Mouse (Mus musculus) Muller cell, postnatal 12 days (primary cell): Measurements from ENCODE around the gene Bptf.
"Not testable (repeated sequence)": the region's sequence is repeated elsewhere in the genome, so short reads cannot be mapped to it uniquely, and the experiment has no call there.

Experiments
- DNase-seq: peaks from one replicate; pipeline ENCODE4 v3.0.0-alpha.2; 2015; ENCODE audit errors: inconsistent ontology term

Gene Bptf

DNA sequence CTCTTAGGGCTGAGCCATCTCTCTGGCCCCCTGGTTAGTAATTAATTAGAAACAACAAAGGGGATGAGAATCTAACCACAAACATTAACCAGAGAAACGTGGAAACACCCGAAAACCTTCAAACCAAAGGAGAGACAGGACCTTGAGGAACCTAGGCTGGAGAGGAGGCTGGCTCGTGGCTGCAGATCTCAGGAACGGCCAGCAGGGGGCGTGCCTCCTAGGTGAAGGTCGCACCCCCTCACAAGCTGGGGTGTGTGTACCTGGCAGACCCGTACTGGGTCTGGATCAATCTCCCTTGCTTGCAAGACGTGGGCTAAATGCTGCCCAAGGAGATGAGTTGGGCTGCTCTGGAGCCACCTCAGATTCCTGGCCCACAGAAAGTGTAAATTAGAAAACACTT, 113.3 kb downstream of the Bptf start:
- no peak for DNase-seq

DNA sequence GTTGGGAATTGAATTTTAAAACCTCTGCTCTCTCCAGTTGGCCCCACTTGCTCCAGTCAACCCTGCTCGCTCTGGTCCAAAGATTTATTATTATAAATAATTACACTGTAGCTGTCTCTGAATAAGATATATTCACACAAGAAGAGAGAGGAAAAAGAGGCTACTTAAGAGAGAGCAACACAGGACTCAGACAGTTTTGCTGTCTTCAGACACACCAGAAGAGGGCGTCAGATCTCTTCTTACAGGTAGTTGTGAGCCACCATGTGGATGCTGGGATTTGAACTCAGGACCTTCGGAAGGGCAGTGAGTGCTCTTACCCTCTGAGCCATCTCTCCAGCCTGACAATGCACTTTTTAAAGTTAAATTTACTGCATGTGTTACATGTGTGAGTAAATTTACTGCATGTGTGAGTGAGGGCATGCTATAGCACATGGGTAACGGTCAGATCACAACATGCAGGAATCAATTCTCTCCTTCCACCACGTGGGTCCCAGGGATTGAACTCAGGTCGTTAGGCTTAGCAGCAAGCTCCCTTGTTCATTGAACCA, 114.5 kb downstream of the Bptf start:
- no peak for DNase-seq

DNA sequence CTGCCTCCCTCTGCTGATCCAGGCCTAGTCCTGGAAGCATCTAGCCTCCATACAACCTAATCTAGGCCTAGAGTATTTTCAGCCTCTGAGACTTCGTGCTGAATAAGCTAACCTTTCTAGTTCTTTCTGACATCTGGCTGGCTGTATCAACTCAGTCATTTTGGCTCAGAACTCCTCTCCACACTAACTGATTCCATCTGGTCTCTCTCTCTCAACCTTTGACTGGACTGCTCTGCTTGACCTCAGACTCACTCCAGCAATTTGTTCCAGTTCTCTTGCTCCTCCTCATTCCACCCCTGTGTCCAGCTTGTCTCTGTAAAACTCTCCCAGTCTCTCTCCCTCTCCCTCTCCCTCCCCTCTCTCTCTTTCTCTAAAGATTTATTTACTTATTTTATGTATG, 115.0 kb downstream of the Bptf start:
- DNase-seq = no peak

DNA sequence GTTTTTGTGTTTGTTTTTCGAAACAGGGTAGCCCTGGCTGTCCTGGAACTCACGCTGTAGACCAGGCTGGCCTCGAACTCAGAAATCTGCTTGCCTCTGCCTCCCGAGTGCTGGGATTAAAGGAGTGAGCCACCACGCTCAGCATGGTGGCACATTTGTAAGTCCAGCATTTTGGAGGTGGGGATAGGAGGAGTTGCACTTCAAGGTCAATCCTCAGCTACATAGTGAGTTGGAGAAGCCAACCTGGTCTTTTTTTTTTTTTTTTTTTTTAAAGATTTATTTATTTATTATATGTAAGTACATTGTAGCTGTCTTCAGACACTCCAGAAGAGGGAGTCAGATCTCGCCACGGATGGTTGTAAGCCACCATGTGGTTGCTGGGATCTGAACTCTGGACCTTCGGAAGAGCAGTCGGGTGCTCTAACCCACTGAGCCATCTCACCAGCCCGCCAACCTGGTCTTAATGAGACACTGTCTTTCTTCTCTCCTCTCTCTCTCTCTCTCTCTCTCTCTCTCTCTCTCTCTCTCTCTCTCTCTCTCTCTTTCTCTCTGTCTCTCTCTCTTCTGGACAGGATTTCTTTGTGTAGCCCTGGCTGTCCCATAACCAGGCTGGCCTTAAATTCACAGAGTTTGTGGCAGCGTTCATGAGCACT, 116.3 kb downstream of the Bptf start:
- not testable (repeated sequence) for DNase-seq

DNA sequence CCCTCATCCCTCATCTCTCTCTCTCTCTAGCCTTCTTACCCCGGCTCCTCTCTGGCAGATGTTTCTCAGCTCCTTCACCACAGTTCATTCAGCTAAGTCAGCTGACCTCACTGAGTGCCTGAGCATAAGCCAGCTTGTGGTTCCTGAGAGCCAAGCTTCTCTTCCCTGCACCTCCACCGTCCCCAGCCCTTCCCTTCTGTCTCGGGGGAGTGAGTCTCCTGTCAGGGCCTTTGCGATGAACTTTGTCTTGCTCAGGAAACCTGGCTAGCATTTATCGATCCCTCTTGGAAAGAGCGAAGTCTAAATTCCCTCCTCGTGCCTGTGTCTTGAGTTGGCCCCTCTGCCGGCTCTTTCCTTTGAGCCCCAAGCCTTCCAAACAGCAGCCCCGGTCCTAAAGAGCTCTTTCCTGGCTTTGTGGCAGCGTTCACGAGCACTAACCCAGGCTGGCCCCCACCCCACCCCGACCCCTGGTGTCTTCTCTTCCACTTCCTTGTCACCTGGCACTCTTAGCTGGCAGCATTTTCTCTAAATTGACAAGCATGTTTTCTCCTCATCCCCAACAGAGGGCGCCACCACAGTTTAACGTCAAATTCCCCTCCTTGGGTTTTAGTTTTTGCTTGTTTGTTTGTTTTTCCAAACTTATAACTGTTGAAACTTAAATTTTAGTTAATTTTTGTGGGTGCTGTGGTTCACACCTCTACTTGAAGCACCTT, 117.2 kb downstream of the Bptf start:
- no peak for DNase-seq

DNA sequence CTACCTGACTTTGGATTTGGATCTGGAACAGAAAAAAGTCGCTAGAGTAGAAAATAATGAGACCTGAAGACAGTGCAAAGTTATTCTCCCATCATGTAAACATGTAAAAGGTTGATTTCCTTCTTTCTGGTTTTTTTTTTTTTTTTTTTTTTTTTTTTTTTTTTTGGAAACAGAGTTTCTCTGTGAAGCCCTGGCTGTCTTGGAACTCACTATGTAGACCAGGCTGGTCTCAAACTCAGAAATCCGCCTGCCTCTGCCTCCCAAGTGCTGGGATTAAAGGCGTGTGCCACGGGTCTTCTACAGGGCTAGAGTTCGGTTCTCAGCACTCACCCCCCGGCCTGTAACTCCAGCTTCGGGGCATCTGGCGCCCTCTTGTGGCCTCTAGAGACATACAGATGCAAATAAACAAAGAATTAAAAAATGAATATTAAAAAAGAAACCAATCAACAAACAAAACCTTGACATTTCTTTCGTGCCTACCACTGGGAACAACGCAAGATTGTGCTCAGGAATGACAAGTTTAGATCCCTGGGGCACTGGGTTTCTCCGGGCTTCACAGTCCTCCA, 117.8 kb downstream of the Bptf start:
- DNase-seq = no peak

DNA sequence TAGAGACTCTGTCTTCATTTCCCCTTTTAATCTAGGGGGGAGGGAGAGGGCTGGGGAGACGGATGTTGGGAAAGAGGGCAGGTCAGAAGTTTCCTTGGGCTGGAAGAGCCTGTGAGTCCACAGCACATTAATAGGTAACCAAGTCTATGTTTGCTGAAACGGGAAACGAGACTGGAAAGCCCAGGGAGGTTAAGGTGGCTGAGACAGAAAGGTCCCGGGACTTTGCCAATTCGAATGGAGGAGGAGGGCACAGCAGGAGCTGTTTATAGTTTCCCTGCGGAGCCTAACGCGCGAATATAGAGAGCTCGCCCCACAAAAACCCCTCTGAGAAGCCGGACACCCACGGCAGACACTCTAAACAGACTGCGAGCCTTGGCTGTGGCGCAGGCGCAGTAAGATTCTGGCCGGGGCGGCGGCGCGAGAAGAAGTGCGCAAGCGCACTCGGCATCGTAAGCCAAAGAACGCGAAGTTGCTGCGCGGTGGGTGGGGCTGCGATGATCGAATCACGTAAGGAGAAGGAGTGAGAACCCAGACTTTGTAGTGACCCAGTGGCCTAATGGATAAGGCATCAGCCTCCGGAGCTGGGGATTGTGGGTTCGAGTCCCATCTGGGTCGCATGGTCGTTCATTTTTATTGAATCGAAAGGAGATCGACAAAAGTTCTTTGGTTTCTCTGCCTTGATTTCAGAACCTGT, 119.5 kb downstream of the Bptf start:
- peak; percentile 96 for DNase-seq

DNA sequence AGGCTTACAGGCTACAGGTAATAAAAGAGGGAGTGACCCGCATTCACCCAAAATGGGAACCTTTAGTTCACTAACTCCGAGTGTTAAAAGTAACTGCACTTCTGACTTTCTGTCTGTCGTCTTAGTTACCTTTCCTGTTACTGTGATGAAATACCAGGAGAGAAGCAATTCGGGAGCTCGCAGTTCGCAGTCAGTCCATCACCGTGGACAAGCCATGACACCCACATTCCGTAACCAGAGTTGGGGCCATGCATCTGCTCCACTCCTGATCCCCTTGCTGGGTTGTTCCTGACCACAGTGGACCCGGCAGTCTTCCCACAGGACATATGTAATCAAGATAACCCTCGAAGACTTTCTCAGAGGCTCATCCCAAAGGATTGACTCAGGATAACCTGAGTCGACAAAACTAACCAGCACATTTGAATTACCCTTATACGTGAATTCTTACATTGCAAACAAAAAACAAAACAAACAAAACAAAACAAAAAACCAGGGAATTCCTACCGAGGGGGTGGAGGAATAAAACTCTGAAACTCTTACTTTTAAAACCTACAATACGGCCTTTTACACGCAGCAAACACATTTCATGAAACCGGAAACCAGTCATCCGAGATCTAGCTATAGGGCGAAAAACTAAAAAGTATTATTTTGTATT, 120.1 kb downstream of the Bptf start:
- DNase-seq = no peak

DNA sequence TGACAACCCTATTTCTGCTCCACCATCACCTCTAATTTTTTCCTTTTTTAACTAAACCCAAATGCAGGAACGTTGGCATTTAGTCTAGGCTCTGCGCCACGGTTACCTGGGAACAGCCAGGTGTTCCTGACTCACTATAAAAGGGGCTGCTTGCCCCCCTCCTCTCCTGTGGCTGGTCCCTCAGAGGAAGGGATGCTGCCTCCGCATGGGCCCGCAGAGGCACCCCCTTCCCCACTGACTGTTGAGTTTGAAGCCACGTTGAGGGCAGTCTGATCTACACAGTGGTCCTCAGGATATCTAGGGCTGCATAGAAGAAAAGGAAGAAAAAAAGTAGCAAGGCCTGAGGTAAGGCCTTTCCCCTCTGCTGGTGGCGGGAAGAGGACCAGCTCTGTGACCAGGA, 120.8 kb downstream of the Bptf start:
- DNase-seq = no peak

DNA sequence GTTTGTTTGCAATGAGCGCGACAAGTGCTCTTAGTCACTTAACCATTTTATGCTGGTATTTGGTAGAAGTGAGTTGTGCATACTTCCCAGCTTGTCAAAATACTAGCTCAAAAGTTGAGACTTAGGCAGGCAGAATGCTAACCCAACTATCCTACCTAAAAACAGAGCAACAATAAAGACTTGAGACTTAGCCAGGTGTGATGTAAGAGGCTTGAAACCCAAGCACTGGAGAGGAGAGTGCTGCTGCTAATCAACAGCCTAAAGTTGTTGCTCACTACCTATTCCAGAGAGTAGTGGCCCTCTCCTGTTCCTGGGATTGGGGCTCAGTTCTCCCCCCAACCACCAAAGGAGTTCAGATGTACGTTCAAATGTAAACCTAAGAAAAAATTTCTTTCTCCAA, 121.5 kb downstream of the Bptf start:
- DNase-seq = no peak

DNA sequence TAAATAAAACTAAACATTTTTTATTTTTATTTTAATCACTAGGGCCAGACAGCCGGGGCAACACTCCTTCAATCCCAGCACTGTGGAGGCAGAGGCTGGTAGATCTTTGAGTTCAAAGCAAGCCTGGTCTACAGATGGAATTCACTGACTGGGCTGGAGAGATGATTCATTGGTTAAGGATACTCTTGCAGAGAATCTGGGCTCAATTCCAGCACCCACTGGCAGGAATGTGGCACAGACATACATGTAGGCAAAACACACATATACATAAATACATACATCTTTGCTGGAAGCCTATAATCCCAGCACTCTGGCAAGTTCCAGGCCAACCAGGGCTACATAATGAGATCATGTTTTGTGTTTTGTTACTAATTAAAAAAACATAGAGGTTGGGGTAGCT, 126.4 kb downstream of the Bptf start:
- peak; percentile 58 for DNase-seq

DNA sequence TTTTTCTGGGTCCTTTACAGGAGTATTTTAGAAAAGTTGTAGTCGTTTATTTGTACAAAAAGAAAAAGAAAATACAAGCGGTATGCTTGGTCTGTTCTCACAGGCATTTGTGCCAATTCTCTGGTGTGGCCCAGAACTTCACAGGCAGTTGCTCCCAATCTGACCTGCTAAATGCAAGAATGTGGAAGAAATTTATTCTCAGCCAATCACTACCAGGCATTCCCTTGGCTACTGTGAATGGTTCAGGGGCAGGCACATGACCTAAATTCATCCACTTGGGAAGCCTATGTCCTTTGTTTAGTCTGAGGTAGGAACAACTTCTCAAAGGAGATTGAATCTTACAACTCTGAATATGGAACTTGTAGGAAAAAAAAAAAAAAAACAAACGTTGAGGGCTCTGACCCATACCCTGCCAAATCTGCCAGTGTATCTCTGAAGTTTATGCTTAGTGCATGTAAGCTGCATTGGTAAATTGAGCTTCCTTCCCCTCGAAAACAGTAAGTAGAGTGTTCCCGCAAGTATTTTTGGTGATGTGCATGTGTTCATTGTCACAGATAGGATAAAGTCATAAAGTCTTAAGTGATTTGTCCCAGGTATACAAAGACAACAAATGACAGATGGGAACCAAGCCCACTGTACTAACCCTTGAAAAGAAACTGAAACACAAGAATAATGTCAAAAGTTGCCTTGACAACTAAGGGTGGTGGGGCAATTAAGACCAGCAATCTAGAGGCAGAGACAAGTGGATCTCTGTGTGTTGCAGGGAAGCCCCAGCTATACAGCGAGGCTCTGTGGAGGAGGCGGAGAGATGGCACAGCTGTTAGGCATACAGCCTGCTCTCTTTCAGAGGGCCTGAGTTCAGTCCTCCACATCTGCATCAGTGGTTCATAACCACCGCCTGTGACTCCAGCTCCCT, 129.9 kb downstream of the Bptf start:
- peak; percentile 95 for DNase-seq

DNA sequence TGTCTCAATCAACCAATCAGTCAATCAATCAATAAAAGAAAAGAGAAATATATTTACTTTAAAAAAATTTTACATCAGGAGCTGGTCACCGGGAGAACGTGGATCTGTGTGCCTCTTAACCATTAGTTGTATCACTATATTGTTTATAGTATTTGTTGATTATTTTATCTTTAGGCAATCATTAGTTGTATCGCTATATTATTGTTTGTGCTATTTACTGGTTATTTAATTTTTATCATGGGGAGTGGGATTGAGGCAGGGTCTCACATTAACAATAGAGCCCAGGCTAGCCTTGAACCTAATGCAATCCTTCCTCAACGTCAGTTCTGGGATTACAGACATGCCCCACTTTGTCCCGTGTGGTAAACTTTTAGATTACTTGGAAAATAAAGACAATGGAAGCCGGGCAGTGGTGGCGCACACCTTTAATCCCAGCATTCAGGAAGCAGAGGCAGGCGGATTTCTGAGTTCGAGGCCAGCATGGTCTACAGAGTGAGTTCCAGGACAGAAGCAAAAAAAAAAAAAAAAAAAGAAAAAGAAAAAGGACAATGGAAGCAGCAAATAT, 131.9 kb downstream of the Bptf start:
- DNase-seq = no peak

DNA sequence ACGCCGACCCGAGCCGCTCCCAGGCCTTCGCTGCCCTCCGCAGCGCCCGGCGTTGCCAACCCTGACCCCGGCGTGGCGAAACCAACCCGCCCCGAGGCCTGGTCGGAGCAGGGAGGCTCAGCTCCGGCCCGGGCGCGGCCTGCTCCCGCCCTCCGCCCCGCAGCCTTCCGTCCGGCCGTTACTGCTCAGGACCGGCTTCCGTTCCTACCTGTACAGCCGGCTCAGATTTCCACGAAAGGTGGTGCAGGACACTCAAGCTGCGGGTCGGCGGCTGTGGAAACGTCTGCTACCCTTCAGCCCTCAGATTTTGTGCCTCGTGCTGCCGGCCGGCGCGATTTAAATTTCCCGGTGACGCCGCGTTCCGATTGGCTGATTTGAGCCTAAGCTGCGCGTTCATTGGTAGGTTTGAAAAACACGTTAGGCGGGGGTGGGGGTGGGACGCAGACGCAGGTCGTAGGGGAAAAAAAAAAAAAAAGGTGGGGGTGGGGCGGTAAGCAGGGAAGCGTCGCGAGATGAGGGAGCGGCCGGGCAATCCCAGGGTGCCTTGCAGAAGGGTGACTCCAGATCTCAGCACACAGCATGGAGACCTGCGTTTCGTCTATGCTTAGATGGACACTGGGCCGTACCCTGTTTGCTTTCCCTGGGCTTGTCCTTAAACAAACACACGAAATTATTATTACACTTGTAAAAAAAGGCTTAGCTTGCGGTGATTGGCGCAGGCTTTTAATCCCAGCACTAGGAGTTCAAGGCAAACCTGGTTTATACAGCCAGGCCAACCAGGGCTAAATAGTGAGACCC, 132.6 kb downstream of the Bptf start, which contains the start of gene Kpna2:
Gene Kpna2 (minus strand): TSS at position 391 of the 798 bp plus-strand sequence.
- peak; percentile 98 for DNase-seq

DNA sequence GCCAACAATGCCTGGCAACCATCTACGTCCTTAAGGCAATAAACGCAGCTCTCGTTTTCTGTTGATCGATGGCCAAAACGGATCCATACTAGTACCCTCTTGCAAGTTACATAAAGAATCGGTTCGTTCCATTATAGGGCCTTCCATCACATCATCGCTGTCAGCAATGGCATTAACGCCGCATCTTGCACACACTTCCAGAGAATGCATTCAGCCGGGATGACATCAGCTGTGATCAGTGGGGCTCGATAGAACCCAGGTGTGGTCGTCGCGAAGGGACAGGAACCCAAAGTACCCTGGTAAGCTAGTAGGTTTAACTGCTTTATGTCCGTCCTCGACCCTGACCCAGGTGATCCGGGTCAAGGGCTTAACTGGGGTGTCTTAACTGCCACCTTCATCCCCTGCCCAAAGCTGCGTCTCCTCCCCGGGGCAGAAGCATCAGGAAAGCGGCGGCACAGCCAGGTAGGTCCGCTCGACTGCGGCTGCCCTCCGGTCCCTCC, 133.2 kb downstream of the Bptf start:
- DNase-seq = peak; percentile 60

DNA sequence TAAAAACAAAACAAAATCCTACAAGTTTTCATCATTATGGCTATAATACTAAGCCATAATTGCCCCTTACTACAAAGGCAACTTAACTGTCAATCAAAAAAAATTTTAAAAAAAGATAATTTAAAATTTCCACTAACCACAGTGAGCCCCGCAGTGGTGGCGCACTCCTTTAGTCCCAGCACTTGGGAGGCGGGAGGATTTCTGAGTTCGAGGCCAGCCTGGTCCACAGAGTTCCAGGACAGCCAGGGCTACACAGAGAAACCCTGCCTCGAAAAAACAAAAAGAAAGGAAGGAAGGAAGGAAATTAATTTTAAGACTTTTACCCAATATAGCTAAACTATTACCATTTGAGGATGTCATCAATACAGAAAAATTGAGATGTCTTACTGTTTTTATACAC, 134.0 kb downstream of the Bptf start:
- DNase-seq = no peak

DNA sequence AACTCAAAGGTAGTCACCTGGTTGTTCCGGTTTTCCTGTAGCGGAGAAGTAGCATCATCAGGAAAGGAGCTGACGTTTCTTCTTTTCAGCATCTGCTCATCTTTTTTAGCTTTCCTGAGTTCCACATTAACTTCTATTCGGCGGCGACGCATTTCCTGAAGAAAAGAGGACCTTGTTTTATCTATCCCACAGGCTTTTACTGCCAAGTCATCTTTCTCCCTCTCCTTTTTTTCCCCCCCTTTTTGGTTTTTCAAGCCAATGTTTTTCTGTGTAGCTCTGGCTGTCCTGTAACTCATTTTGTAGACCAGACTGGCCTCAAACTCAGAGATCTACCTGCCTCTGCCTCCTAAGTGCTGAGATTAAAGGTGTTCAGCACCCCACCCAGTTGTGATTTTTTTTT, 135.4 kb downstream of the Bptf start:
- DNase-seq = not testable (repeated sequence)

DNA sequence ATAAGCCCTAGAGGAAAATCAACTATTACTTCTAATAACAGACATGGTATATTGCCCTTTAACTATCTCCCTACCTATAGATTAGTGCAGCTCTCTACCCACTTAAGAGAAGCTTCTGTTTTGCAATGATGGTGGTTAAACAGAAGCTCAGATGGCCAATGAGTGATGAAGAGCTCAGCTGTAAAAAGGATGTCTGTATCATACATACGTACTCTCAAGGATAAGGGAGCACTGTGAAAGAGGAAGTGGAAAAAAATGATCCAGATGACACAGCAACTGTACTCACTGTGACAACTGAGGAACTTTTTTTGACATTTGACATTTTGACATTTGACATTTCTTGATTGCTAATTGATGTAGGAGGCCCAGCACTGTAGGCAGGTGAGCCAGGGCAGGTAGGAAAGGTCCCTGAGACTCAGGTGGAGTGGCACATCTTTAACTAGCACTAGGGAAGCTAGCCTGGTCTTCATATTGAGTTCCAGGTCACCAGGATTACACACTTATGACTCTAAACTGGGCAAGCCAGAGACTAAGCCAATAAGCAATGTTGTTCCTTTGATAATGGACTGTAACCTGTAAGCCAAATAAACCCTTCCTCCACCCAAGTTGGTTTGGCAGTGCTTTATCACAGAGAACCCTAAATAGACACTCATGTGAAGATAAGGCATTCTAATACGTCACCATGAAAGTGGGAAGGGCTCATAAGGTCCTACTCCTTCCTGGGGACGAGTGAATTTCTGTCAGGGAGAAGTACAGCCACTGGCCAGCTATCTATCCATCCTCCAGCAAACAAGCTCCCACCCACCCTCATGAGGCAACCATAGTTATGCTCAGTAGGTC, 137.5 kb downstream of the Bptf start:
- no peak for DNase-seq
